Mouse (Mus musculus) ES-E14 (cell line): ENCODE results near the gene Cdkn1c. TPM values are rescaled to one million over a fixed set of nuclear protein-coding genes. Genes with fewer than 3 reads are reported as not detected.

ENCODE experiments used
- DNase-seq: peaks from one replicate; pipeline ENCODE4 v3.0.0-alpha.2; 2013; ENCODE audit warnings: low read depth, low spot score
- H3K27ac ChIP-seq: 2 replicates; pipeline ENCODE4 v1.5.1; 2012; ENCODE audit warnings: low read depth, mild to moderate bottlenecking, low read length, moderate library complexity, mixed read lengths; ENCODE audit not compliant: poor library complexity, insufficient read depth, severe bottlenecking
- H3K36me3 ChIP-seq: 2 replicates; pipeline ENCODE4 v1.6.1; 2012; ENCODE audit warnings: mild to moderate bottlenecking, low read length, moderate library complexity, mixed read lengths; ENCODE audit not compliant: control insufficient read depth, poor library complexity, insufficient read depth, severe bottlenecking
- H3K4me1 ChIP-seq, 2 experiments: fragments of 150-350 bp in 1 of 2; sonication (generic) in 1 of 2; 2 replicates each; pipeline ENCODE4 v1.6.1; 2012; ENCODE audit warnings: low read length in 2 of 2, mild to moderate bottlenecking in 1 of 2, mixed read lengths in 1 of 2; ENCODE audit not compliant: control insufficient read depth in 2 of 2, insufficient read depth in 2 of 2, poor library complexity in 1 of 2
- H3K4me3 ChIP-seq, 2 experiments: fragments of 150-350 bp in 1 of 2; sonication (generic) in 1 of 2; 2 replicates each; pipeline ENCODE4 v1.5.1; 2012; ENCODE audit warnings: low read length in 2 of 2, low read depth in 1 of 2, mild to moderate bottlenecking in 1 of 2, mixed read lengths in 1 of 2; ENCODE audit not compliant: insufficient read depth in 1 of 2, poor library complexity in 1 of 2, severe bottlenecking in 1 of 2
- H3K9ac ChIP-seq: 2 replicates; pipeline ENCODE4 v1.6.1; 2012; ENCODE audit warnings: low read depth, mild to moderate bottlenecking, low read length, mixed read lengths; ENCODE audit not compliant: poor library complexity, insufficient read depth, severe bottlenecking
- H3K9me3 ChIP-seq: fragments of 150-350 bp; sonication (generic); 2 replicates; pipeline ENCODE4 v1.6.1; 2012; ENCODE audit warnings: low read depth, mild to moderate bottlenecking, low read length; ENCODE audit not compliant: control insufficient read depth, insufficient read depth
- CHD2 ChIP-seq: IDR thresholded peaks from 2 replicates; pipeline ENCODE4 v1.6.1; 2014; ENCODE audit warnings: mild to moderate bottlenecking, low read depth, low read length, inconsistent platforms
- HCFC1 ChIP-seq: IDR thresholded peaks from 2 replicates; pipeline ENCODE4 v1.6.1; 2012; ENCODE audit warnings: low read length, inconsistent platforms, borderline replicate concordance; ENCODE audit not compliant: insufficient read depth
- MAFK ChIP-seq: IDR thresholded peaks from 2 replicates; pipeline ENCODE4 v1.6.1; 2014; ENCODE audit warnings: mild to moderate bottlenecking, low read depth, low read length, inconsistent platforms; ENCODE audit not compliant: insufficient read depth
- ZC3H11A ChIP-seq: IDR thresholded peaks from 2 replicates; pipeline ENCODE4 v1.6.1; 2012; ENCODE audit warnings: low read depth, mild to moderate bottlenecking, inconsistent platforms, low read length, borderline replicate concordance
- ZNF384 ChIP-seq: IDR thresholded peaks from 2 replicates; pipeline ENCODE4 v1.6.1; 2012; ENCODE audit warnings: low read depth, low read length, inconsistent platforms
- in situ Hi-C, 2 experiments: fragments of 600-800 bp; cut with MboI; formaldehyde crosslinking; loops; one replicate each; pipeline ENCODE4 v1.15.1; 2025; ENCODE audit warnings: low sequenced_read_pairs in 2 of 2, inconsistent platforms in 1 of 2; ENCODE audit not compliant: unreplicated experiment in 2 of 2
- total RNA-seq: library from RNA; depleted of rRNA; stranded (reverse); fragments of 300-350 nt; gene quantifications from 2 replicates; pipeline ENCODE4 v1.2.3, GENCODE M21; 2012

Cdkn1c gene
- total RNA-seq, 1 experiment, result 57.9 TPM

- in situ Hi-C loops, result no loop called here
- Histone ChIP-seq H3K4me3 (no peak overlapping the region), H3K36me3 (no peaks in the 10 kb centered on the region), H3K27ac (no peak overlapping the region), H3K4me1 (peaks cover 0 to 14% of the 10 kb centered on the region in 2 experiments; a peak in 1 of 4 replicates), H3K9ac (no peak overlapping the region), H3K9me3 (no peaks in the 10 kb centered on the region)
- no peak for TF ChIP-seq CHD2
- no peak for TF ChIP-seq MAFK
- no peak for TF ChIP-seq HCFC1
- TF ChIP-seq ZC3H11A, result no peak
- no peak for TF ChIP-seq ZNF384
- no peak for DNase-seq
Observed at GRCm38 (mm10) chr7:143476702-143477335, 16.0 kb upstream of the Cdkn1c start.

- Histone ChIP-seq H3K4me1 (peaks cover 0 to 14% of the 10 kb centered on the region in 2 experiments; a peak in 1 of 4 replicates), H3K36me3 (no peaks in the 10 kb centered on the region), H3K9ac (no peak overlapping the region), H3K27ac (no peak overlapping the region), H3K9me3 (no peaks in the 10 kb centered on the region), H3K4me3 (no peak overlapping the region)
- in situ Hi-C loops, result no loop called here
- no peak for TF ChIP-seq MAFK
- TF ChIP-seq CHD2, result no peak
- no peak for DNase-seq
Observed at GRCm38 (mm10) chr7:143475876-143476275, 15.0 kb upstream of the Cdkn1c start.

GRCm38 (mm10) chr7:143474811-143475210 lies 14.0 kb upstream of the Cdkn1c start:
- peaks cover 0 to 14% of the 10 kb centered on the region in 2 experiments; a peak in 1 of 4 replicates for H3K4me1 ChIP-seq
- H3K4me3 ChIP-seq, result peak overlapping the region in 1 of 2 experiments; percentile 48; a peak in 2 of 4 replicates
- in situ Hi-C loops, result no loop called here
- DNase-seq, result no peak
- no peaks in the 10 kb centered on the region for H3K9me3 ChIP-seq
- TF ChIP-seq ZC3H11A, result no peak
- TF ChIP-seq MAFK, result no peak
- H3K27ac ChIP-seq, result no peak overlapping the region
- H3K36me3 ChIP-seq, result no peaks in the 10 kb centered on the region
- H3K9ac ChIP-seq, result no peak overlapping the region; the same call in 1 of the 2 replicates

GRCm38 (mm10) chr7:143473347-143474101 lies 12.7 kb upstream of the Cdkn1c start, which contains the start of gene Slc22a18:
Gene Slc22a18 (plus strand): TSS chr7:143473736.
- peaks cover 0 to 14% of the 10 kb centered on the region in 2 experiments; a peak in 1 of 4 replicates for H3K4me1 ChIP-seq
- in situ Hi-C loops, result no loop called here
- H3K27ac ChIP-seq, result no peak within 1 kb of the TSS; the same call in 1 of the 2 replicates
- H3K36me3 ChIP-seq, result no peaks in the 10 kb centered on the region
- DNase-seq, result no peak
- H3K9ac ChIP-seq, result no peak within 1 kb of the TSS
- H3K9me3 ChIP-seq, result no peaks in the 10 kb centered on the region
- peak within 1 kb of the TSS; percentile 25 to 55; a peak in 3 of 4 replicates for H3K4me3 ChIP-seq
- TF ChIP-seq HCFC1 (no peak), CHD2 (no peak)
